Mouse (Mus musculus): ENCODE results near the gene 4931422A03Rik. TPM values are rescaled to one million over a fixed set of nuclear protein-coding genes. Genes with fewer than 3 reads are reported as not detected.

4931422A03Rik gene
- polyA plus RNA-seq, 1 experiment from 2014 or later: 2.2 TPM

- H3K36me3 ChIP-seq (ENCODE audit: control insufficient read depth, insufficient read depth, low read length): no peaks in the 10 kb centered on the region
- no peak for ATAC-seq (ENCODE audit: insufficient read depth, low FRiP score)
- H3K27me3 ChIP-seq (ENCODE audit: control insufficient read depth, insufficient read depth, low read length): no peaks in the 10 kb centered on the region
- H3K4me3 ChIP-seq (replicated peaks; ENCODE audit: low read length): no peak overlapping the region
- no peaks in the 10 kb centered on the region for H3K4me1 ChIP-seq (ENCODE audit: control insufficient read depth, insufficient read depth, low read length)
- no peak overlapping the region for H3K9ac ChIP-seq (ENCODE audit: low read length)
- WGBS: 79% methylated on average over 3 of the region's 3 CpGs
- H3K9me3 ChIP-seq (replicated peaks; ENCODE audit: control insufficient read depth, low read length): no peaks in the 10 kb centered on the region
- no peak overlapping the region for H3K4me2 ChIP-seq (ENCODE audit: low read depth, low read length)
- no peak overlapping the region for H3K27ac ChIP-seq (ENCODE audit: low read length)
Observed at GRCm38 (mm10) chr2:103955714-103956113, 72.4 kb downstream of the 4931422A03Rik start.

- no peak for ATAC-seq (ENCODE audit: insufficient read depth, low FRiP score)
- H3K27me3 ChIP-seq (ENCODE audit: control insufficient read depth, insufficient read depth, low read length): no peaks in the 10 kb centered on the region
- H3K36me3 ChIP-seq (ENCODE audit: control insufficient read depth, insufficient read depth, low read length): no peaks in the 10 kb centered on the region
- H3K9ac ChIP-seq (ENCODE audit: low read length): no peak overlapping the region
- no peaks in the 10 kb centered on the region for H3K4me1 ChIP-seq (ENCODE audit: control insufficient read depth, insufficient read depth, low read length)
- WGBS: 89% methylated on average over 6 of the region's 6 CpGs
- H3K4me3 ChIP-seq (replicated peaks; ENCODE audit: low read length): no peak overlapping the region
- H3K27ac ChIP-seq (ENCODE audit: low read length): no peak overlapping the region
- H3K4me2 ChIP-seq (ENCODE audit: low read depth, low read length): no peak overlapping the region
- no peaks in the 10 kb centered on the region for H3K9me3 ChIP-seq (replicated peaks; ENCODE audit: control insufficient read depth, low read length)
Observed at GRCm38 (mm10) chr2:103953050-103953835, 74.9 kb downstream of the 4931422A03Rik start.

DNA sequence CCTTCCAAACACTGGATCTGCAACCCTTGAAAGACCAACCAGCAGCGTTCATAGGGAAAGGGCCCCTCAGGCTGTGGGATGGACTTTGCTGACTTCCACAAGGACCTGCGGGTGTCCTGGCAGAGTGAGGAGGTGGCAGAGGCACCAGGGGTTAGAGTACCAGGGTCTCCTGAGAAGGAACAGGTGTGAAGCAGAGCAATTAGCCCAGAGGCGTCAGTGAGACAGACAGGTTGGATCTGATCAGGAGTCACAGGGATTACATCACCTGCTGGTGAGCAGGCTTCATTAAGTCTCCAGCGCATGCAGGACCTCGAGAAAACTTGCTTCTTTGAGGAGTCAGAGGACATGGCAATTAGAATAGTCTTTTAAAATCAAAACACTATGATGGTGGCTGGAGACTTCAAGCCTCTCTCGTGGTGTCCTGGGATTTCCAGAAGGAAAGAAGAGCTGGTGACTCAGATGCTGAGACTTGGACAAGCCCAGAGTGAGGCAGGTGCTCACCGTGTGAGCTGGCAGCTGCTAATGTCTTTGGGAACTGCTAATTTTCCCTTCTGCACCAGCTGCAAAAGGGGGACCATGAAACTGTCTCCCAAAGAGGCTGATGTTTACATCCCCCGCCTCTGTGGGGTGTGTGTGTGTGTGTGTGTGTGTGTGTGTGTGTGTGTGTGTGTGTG is 80.0 kb downstream of the 4931422A03Rik start:
- Histone ChIP-seq H3K36me3 (ENCODE audit: control insufficient read depth, insufficient read depth, low read length) (no peaks in the 10 kb centered on the region), H3K27me3 (ENCODE audit: control insufficient read depth, insufficient read depth, low read length) (no peaks in the 10 kb centered on the region), H3K4me1 (ENCODE audit: control insufficient read depth, insufficient read depth, low read length) (no peaks in the 10 kb centered on the region), H3K27ac (ENCODE audit: low read length) (no peak overlapping the region), H3K9ac (ENCODE audit: low read length) (no peak overlapping the region), H3K4me3 (replicated peaks; ENCODE audit: low read length) (no peak overlapping the region), H3K4me2 (ENCODE audit: low read depth, low read length) (no peak overlapping the region), H3K9me3 (replicated peaks; ENCODE audit: control insufficient read depth, low read length) (no peaks in the 10 kb centered on the region)
- no peak for ATAC-seq (ENCODE audit: insufficient read depth, low FRiP score)
- 54% methylated on average over 8 of the region's 8 CpGs for WGBS

DNA sequence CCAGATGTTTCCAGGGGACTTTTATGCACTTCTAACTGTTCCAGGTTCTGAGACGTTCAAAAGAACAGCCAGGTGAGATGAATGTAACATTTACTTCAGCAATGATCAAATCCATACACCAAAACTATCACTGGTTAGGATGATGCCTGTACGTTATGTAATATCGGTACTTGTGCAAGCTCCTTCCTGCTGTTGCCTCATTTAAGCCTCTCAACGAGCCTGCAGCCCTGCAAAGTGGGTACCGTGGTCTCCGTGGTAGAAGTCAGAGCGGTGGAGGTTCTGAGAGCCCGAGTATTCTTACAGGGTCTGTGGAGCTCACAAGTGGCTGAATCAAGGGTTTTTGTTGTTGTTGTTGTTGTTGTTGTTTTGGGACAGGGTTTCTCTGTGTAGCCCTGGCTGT is 81.3 kb downstream of the 4931422A03Rik start:
- H3K4me1 ChIP-seq (ENCODE audit: control insufficient read depth, insufficient read depth, low read length): no peaks in the 10 kb centered on the region
- 70% methylated on average over 8 of the region's 8 CpGs for WGBS
- H3K36me3 ChIP-seq (ENCODE audit: control insufficient read depth, insufficient read depth, low read length): no peaks in the 10 kb centered on the region
- no peak overlapping the region for H3K9ac ChIP-seq (ENCODE audit: low read length)
- H3K9me3 ChIP-seq (replicated peaks; ENCODE audit: control insufficient read depth, low read length): no peaks in the 10 kb centered on the region
- H3K27ac ChIP-seq (ENCODE audit: low read length): no peak overlapping the region
- H3K4me2 ChIP-seq (ENCODE audit: low read depth, low read length): no peak overlapping the region
- H3K27me3 ChIP-seq (ENCODE audit: control insufficient read depth, insufficient read depth, low read length): no peaks in the 10 kb centered on the region
- no peak for ATAC-seq (ENCODE audit: insufficient read depth, low FRiP score)
- H3K4me3 ChIP-seq (replicated peaks; ENCODE audit: low read length): no peak overlapping the region

DNA sequence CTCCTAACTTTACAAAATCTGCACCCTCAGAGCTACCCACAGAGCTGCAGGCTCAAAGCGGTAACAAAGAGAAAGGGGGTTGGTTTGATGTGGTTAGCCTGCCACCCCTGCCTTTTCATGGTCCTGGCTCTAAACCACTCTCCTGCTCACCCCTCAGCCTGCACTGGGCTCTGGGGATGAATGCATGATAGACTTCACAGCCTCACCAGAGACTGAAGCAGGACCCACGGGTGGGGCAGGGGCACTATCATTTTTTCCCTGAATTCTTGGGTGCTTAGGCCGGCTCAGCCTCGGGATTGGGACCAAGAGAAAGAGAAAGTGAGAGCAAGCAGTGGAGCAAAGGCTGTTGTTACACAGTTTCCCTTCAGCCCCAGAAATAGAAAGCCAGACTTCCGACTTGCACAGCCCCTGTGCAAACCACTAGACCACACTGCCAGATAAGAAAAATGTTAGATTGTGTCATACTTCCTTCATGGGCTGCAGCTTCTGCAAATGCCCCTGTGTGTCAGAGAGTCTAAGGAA is 82.5 kb downstream of the 4931422A03Rik start:
- no peak overlapping the region for H3K27ac ChIP-seq (ENCODE audit: low read length)
- H3K4me3 ChIP-seq (replicated peaks; ENCODE audit: low read length): no peak overlapping the region
- H3K4me1 ChIP-seq (ENCODE audit: control insufficient read depth, insufficient read depth, low read length): no peaks in the 10 kb centered on the region
- H3K9me3 ChIP-seq (replicated peaks; ENCODE audit: control insufficient read depth, low read length): no peaks in the 10 kb centered on the region
- no peaks in the 10 kb centered on the region for H3K27me3 ChIP-seq (ENCODE audit: control insufficient read depth, insufficient read depth, low read length)
- 67% methylated on average over 5 of the region's 5 CpGs for WGBS
- no peaks in the 10 kb centered on the region for H3K36me3 ChIP-seq (ENCODE audit: control insufficient read depth, insufficient read depth, low read length)
- H3K4me2 ChIP-seq (ENCODE audit: low read depth, low read length): no peak overlapping the region
- no peak overlapping the region for H3K9ac ChIP-seq (ENCODE audit: low read length)
- ATAC-seq (ENCODE audit: insufficient read depth, low FRiP score): no peak

GRCm38 (mm10) chr2:103944859-103945258 is 83.3 kb downstream of the 4931422A03Rik start:
- Histone ChIP-seq H3K4me3 (replicated peaks; ENCODE audit: low read length) (no peak overlapping the region), H3K27ac (ENCODE audit: low read length) (no peak overlapping the region), H3K9me3 (replicated peaks; ENCODE audit: control insufficient read depth, low read length) (no peaks in the 10 kb centered on the region), H3K4me2 (ENCODE audit: low read depth, low read length) (no peak overlapping the region), H3K36me3 (ENCODE audit: control insufficient read depth, insufficient read depth, low read length) (no peaks in the 10 kb centered on the region), H3K4me1 (ENCODE audit: control insufficient read depth, insufficient read depth, low read length) (no peaks in the 10 kb centered on the region), H3K9ac (ENCODE audit: low read length) (no peak overlapping the region), H3K27me3 (ENCODE audit: control insufficient read depth, insufficient read depth, low read length) (no peaks in the 10 kb centered on the region)
- no peak for ATAC-seq (ENCODE audit: insufficient read depth, low FRiP score)
- 85% methylated on average over 2 of the region's 2 CpGs for WGBS

DNA sequence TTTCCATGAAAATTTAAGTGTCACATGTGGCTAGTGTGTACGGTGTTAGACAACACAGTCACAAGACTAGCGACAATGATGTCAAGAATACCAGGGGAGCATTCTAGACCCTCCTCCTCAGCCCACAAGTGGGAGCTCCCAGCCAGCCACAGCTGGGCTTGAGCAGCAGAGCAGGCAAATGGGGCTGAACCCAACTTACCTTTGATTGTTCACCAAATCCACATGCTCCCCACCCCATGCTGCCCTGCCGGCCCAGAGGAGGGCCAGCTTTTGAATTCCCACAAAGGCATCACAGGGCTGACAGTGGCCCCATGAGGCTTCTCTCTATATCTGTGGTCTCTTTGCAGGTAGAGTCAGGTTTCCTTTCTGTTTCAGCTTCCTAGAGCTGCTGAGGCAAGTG is 87.1 kb downstream of the 4931422A03Rik start:
- Histone ChIP-seq H3K4me3 (replicated peaks; ENCODE audit: low read length) (no peak overlapping the region), H3K9me3 (replicated peaks; ENCODE audit: control insufficient read depth, low read length) (no peaks in the 10 kb centered on the region), H3K9ac (ENCODE audit: low read length) (no peak overlapping the region), H3K27me3 (ENCODE audit: control insufficient read depth, insufficient read depth, low read length) (no peaks in the 10 kb centered on the region), H3K4me1 (ENCODE audit: control insufficient read depth, insufficient read depth, low read length) (no peaks in the 10 kb centered on the region), H3K27ac (ENCODE audit: low read length) (no peak overlapping the region), H3K36me3 (ENCODE audit: control insufficient read depth, insufficient read depth, low read length) (no peaks in the 10 kb centered on the region), H3K4me2 (ENCODE audit: low read depth, low read length) (no peak overlapping the region)
- 78% methylated on average over 3 of the region's 3 CpGs for WGBS
- ATAC-seq (ENCODE audit: insufficient read depth, low FRiP score): no peak

- Histone ChIP-seq H3K4me2 (ENCODE audit: low read depth, low read length) (no peak overlapping the region), H3K9me3 (replicated peaks; ENCODE audit: control insufficient read depth, low read length) (no peaks in the 10 kb centered on the region), H3K27me3 (ENCODE audit: control insufficient read depth, insufficient read depth, low read length) (no peaks in the 10 kb centered on the region), H3K9ac (ENCODE audit: low read length) (no peak overlapping the region), H3K27ac (ENCODE audit: low read length) (no peak overlapping the region), H3K4me1 (ENCODE audit: control insufficient read depth, insufficient read depth, low read length) (no peaks in the 10 kb centered on the region), H3K4me3 (replicated peaks; ENCODE audit: low read length) (no peak overlapping the region), H3K36me3 (ENCODE audit: control insufficient read depth, insufficient read depth, low read length) (no peaks in the 10 kb centered on the region)
- no peak for ATAC-seq (ENCODE audit: insufficient read depth, low FRiP score)
Observed at GRCm38 (mm10) chr2:103939003-103939402, 89.2 kb downstream of the 4931422A03Rik start.

DNA sequence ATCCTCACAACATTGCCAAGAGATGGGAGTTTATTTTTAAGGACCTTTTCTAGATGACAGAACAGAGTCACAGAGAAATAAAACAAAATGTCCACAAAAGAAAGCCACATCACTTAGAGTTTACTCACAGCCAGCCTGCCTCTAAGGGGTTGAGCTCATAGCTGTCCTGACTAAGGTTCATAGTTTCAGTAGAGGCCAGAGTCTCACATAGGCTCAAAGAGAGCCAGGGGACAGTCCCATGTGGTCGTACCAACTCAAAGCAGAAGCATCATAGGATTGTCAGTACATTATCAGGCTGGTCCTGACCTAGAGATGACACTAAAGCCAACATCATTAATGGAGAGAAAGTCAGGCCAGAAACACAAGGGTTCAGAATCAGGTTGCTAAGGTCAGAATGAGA is 89.6 kb downstream of the 4931422A03Rik start:
- no peak overlapping the region for H3K4me2 ChIP-seq (ENCODE audit: low read depth, low read length)
- no peaks in the 10 kb centered on the region for H3K9me3 ChIP-seq (replicated peaks; ENCODE audit: control insufficient read depth, low read length)
- no peak for ATAC-seq (ENCODE audit: insufficient read depth, low FRiP score)
- H3K4me1 ChIP-seq (ENCODE audit: control insufficient read depth, insufficient read depth, low read length): no peaks in the 10 kb centered on the region
- H3K27me3 ChIP-seq (ENCODE audit: control insufficient read depth, insufficient read depth, low read length): no peaks in the 10 kb centered on the region
- no peak overlapping the region for H3K9ac ChIP-seq (ENCODE audit: low read length)
- no peaks in the 10 kb centered on the region for H3K36me3 ChIP-seq (ENCODE audit: control insufficient read depth, insufficient read depth, low read length)
- no peak overlapping the region for H3K27ac ChIP-seq (ENCODE audit: low read length)
- no peak overlapping the region for H3K4me3 ChIP-seq (replicated peaks; ENCODE audit: low read length)
- WGBS: 80% methylated on average over 1 of the region's 1 CpGs
